In the genomic region with DNA sequence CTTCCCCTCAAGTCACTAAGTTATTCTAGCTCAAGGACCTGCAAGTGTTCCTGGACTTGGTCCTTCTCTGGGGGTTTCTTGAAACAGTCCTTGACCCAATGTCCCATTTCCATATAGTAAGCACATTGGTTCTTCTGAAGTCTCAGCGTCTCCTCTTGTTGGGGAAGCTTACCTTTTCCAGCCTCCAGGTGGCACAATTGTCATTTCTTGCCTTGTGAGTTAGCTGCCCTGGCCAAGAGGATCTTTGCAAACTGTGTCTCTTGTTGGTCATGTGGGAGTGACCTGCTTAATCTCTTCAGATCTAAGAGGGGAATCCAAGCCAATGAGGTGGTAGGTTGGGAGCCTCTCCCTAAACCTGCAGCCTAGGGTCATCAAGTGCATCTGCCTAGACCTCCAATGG, we compare ENCODE assay signal across 11 mouse cellular contexts. TPM values are rescaled to one million over a fixed set of nuclear protein-coding genes. Genes with fewer than 3 reads are reported as not detected.
A peak's percentile ranks its signal among the peaks of the same experiment; 100 is the strongest.
DNase-seq lines count a peak whose midpoint lies in the region; ATAC-seq and TF ChIP-seq lines count a peak whose summit lies in the region.
"Had no signal": no experiment of that assay in that cellular context is flagged by ENCODE, and none has a peak within 500 bp of the region (broad histone marks: within the 10 kb centered on the region; RNA-seq: fewer than 3 reads in every experiment).

No protein-coding gene starts in this region.

- no peak overlapping the region for H3K4me2 ChIP-seq in lung, embryonic 14.5 days
- H3K4me2 ChIP-seq in forebrain, embryonic 15.5 days (replicated peaks), result no peak overlapping the region
- H3K4me2 ChIP-seq: embryonic facial prominence, embryonic 12.5 days; hindbrain, embryonic 12.5 days had no signal

- no peak for ATAC-seq in lung, embryonic 14.5 days (ENCODE audit: insufficient read depth)
- ATAC-seq in forebrain, embryonic 15.5 days (replicated peaks), result no peak

- H3K9ac ChIP-seq in lung, embryonic 14.5 days, result no peak overlapping the region
- H3K9ac ChIP-seq in forebrain, embryonic 15.5 days (replicated peaks), result no peak overlapping the region
- H3K9ac ChIP-seq: embryonic facial prominence, embryonic 12.5 days; hindbrain, embryonic 12.5 days had no signal

- H3K36me3 ChIP-seq in lung, embryonic 14.5 days (ENCODE audit: insufficient read depth), result no peaks in the 10 kb centered on the region
- H3K36me3 ChIP-seq in forebrain, embryonic 15.5 days, result no peaks in the 10 kb centered on the region
- H3K36me3 ChIP-seq: embryonic facial prominence, embryonic 12.5 days; hindbrain, embryonic 12.5 days had no signal

- H3K9me3 ChIP-seq in lung, embryonic 14.5 days (ENCODE audit: low read depth, low read length), result no peaks in the 10 kb centered on the region
- H3K9me3 ChIP-seq in forebrain, embryonic 15.5 days, result no peaks in the 10 kb centered on the region
- H3K9me3 ChIP-seq: embryonic facial prominence, embryonic 12.5 days; hindbrain, embryonic 12.5 days had no signal

- no peak overlapping the region for H3K4me3 ChIP-seq in lung, embryonic 14.5 days (ENCODE audit: low read depth, low read length)
- no peak overlapping the region for H3K4me3 ChIP-seq in forebrain, embryonic 15.5 days
- H3K4me3 ChIP-seq: embryonic facial prominence, embryonic 12.5 days; hindbrain, embryonic 12.5 days; megakaryocyte, embryonic 14.5 days had no signal

- 19% methylated on average over 1 of the region's 1 CpGs for WGBS in lung, embryonic 14.5 days
- 11% methylated on average over 1 of the region's 1 CpGs for WGBS in forebrain, embryonic 15.5 days

- no peak overlapping the region for H3K27ac ChIP-seq in lung, embryonic 14.5 days (ENCODE audit: low read depth)
- H3K27ac ChIP-seq in forebrain, embryonic 15.5 days (replicated peaks), result no peak overlapping the region
- H3K27ac ChIP-seq: embryonic facial prominence, embryonic 12.5 days; hindbrain, embryonic 12.5 days had no signal

- H3K4me1 ChIP-seq in lung, embryonic 14.5 days (ENCODE audit: insufficient read depth), result no peaks in the 10 kb centered on the region
- H3K4me1 ChIP-seq in forebrain, embryonic 15.5 days, result no peaks in the 10 kb centered on the region
- H3K4me1 ChIP-seq: embryonic facial prominence, embryonic 12.5 days; hindbrain, embryonic 12.5 days; megakaryocyte, embryonic 14.5 days had no signal

- TF ChIP-seq CTCF in lung, embryonic 14.5 days (IDR thresholded peaks at IDR 0.05; ENCODE audit: low read depth), result peak; percentile 53

- DNase-seq in adrenal gland, postnatal 14 days, result peak; percentile 28
- DNase-seq in adrenal gland, adult 2 months, result no peak
- DNase-seq in lung, embryonic 14.5 days, result peak; percentile 55
- no peak for DNase-seq in lung, postnatal 25 days (ENCODE audit: low spot score)
- DNase-seq in embryo, embryonic 10.5 days (ENCODE audit: low spot score), result peak; percentile 38
- DNase-seq in retina, embryonic 14.5 days (ENCODE audit: low spot score), result peak; percentile 53
- DNase-seq in left cerebral cortex, adult 8-10 months (ENCODE audit: low spot score in 2 of 2), result no peak

- no peaks in the 10 kb centered on the region for H3K27me3 ChIP-seq in lung, embryonic 14.5 days (ENCODE audit: insufficient read depth, low read length)
- no peaks in the 10 kb centered on the region for H3K27me3 ChIP-seq in forebrain, embryonic 15.5 days
- H3K27me3 ChIP-seq: embryonic facial prominence, embryonic 12.5 days; hindbrain, embryonic 12.5 days had no signal

RNA-seq across cellular contexts. Expression of gene Zfp235, which starts 19.3 kb away (rescaled TPM):
- total RNA-seq in adrenal gland, postnatal 14 days (2021), result 7.3 and 9.2 TPM in 2 replicates
- total RNA-seq in adrenal gland, adult 2 months (2021), result 1 to 10 TPM; 9.4 to 9.7 TPM
- 2.6 and 4.2 TPM in 2 replicates for polyA plus RNA-seq in adrenal gland, adult 2 months (2012; rRNA removed)
- polyA plus RNA-seq in lung, embryonic 14.5 days (2014; fragmentation: Nextera tagmentation; extraction: Ambion mirVana), result 16.6 TPM in 2 replicates
- 10 to 100 TPM; 19.7 to 23.1 (median 21.6) TPM for total RNA-seq in left cerebral cortex, adult 8-10 months (2022)
- polyA plus RNA-seq in forebrain, embryonic 15.5 days (2015; fragmentation: Nextera tagmentation; extraction: Ambion mirVana), result 23.2 and 27.3 TPM in 2 replicates

RNA-seq across cellular contexts. Expression of gene Zfp114, which starts 21.6 kb away (rescaled TPM):
- 0.30 and 0.79 TPM in 2 replicates for total RNA-seq in adrenal gland, postnatal 14 days (2021)
- total RNA-seq in adrenal gland, adult 2 months (2021), result under 1 TPM; 0.37 to 0.38 TPM
- polyA plus RNA-seq in adrenal gland, adult 2 months (2012; rRNA removed), result 0.04 and 0.08 TPM in 2 replicates
- 6.7 and 8.2 TPM in 2 replicates for polyA plus RNA-seq in lung, embryonic 14.5 days (2014; fragmentation: Nextera tagmentation; extraction: Ambion mirVana)
- 1 to 10 TPM; 2.7 to 4.8 (median 3.1) TPM for total RNA-seq in left cerebral cortex, adult 8-10 months (2022)
- 9.0 TPM in 2 replicates for polyA plus RNA-seq in forebrain, embryonic 15.5 days (2015; fragmentation: Nextera tagmentation; extraction: Ambion mirVana)

RNA-seq across cellular contexts. Expression of gene Zfp112, which starts 41.2 kb away (rescaled TPM):
- total RNA-seq in adrenal gland, postnatal 14 days (2021), result 2.6 and 3.3 TPM in 2 replicates
- 1 to 10 TPM; 3.1 to 4.1 TPM for total RNA-seq in adrenal gland, adult 2 months (2021)
- 1.8 and 2.2 TPM in 2 replicates for polyA plus RNA-seq in adrenal gland, adult 2 months (2012; rRNA removed)
- polyA plus RNA-seq in lung, embryonic 14.5 days (2014; fragmentation: Nextera tagmentation; extraction: Ambion mirVana), result 3.9 and 4.5 TPM in 2 replicates
- total RNA-seq in left cerebral cortex, adult 8-10 months (2022), result 10 to 100 TPM; 11.7 to 12.4 (median 12.1) TPM
- polyA plus RNA-seq in forebrain, embryonic 15.5 days (2015; fragmentation: Nextera tagmentation; extraction: Ambion mirVana), result 10.4 and 11.0 TPM in 2 replicates

RNA-seq across cellular contexts. Expression of gene Zfp111, which starts 58.0 kb away (rescaled TPM):
- total RNA-seq in adrenal gland, postnatal 14 days (2021), result 9.5 TPM in 2 replicates
- 1 to 10 TPM; 6.6 to 9.4 TPM for total RNA-seq in adrenal gland, adult 2 months (2021)
- 0.58 and 0.70 TPM in 2 replicates for polyA plus RNA-seq in adrenal gland, adult 2 months (2012; rRNA removed)
- polyA plus RNA-seq in lung, embryonic 14.5 days (2014; fragmentation: Nextera tagmentation; extraction: Ambion mirVana), result 13.1 and 15.6 TPM in 2 replicates
- 10 to 100 TPM; 11.5 to 15.4 (median 12.1) TPM for total RNA-seq in left cerebral cortex, adult 8-10 months (2022)
- 7.0 and 7.6 TPM in 2 replicates for polyA plus RNA-seq in forebrain, embryonic 15.5 days (2015; fragmentation: Nextera tagmentation; extraction: Ambion mirVana)

Comparison
In these comparisons a context has a peak if more than half of its experiments do, and no peak if none do; other contexts are left out.
1. DNase-seq: peak in adrenal gland, postnatal 14 days (single experiment), lung, embryonic 14.5 days (single experiment), embryo, embryonic 10.5 days (single experiment) and retina, embryonic 14.5 days (single experiment); none in adrenal gland, adult 2 months (single experiment), lung, postnatal 25 days (single experiment) and left cerebral cortex, adult 8-10 months (0 of 2).